Mouse (Mus musculus) bone marrow macrophage, adult 2 months (primary cell): ENCODE results near the gene Ptx3.
"Not testable (repeated sequence)": the region's sequence is repeated elsewhere in the genome, so short reads cannot be mapped to it uniquely, and the experiment has no call there.

ENCODE experiments used
- CTCF ChIP-seq: IDR thresholded peaks from 2 replicates; pipeline ENCODE4 v1.5.1; 2012; ENCODE audit warnings: low read depth, mild to moderate bottlenecking, low read length, moderate library complexity
- POLR2A ChIP-seq: IDR thresholded peaks from 2 replicates; pipeline ENCODE4 v1.6.1; 2012; ENCODE audit warnings: mild to moderate bottlenecking, low read depth, low read length, borderline replicate concordance

- not testable (repeated sequence) for TF ChIP-seq POLR2A, CTCF
These were observed 16.6 kb downstream of the Ptx3 start for GRCm38 (mm10) chr3:66236234-66236871.
